Comparison of ENCODE assay signal across 8 mouse cellular contexts in genomic region chr11:83441235-83441634, GRCm38 (mm10). TPM values are rescaled to one million over a fixed set of nuclear protein-coding genes. Genes with fewer than 3 reads are reported as not detected.
A peak's percentile ranks its signal among the peaks of the same experiment; 100 is the strongest.
DNase-seq lines count a peak whose midpoint lies in the region; ATAC-seq lines count a peak whose summit lies in the region.

No protein-coding gene starts in this region.

- H3K36me3 ChIP-seq in heart, embryonic 12.5 days = no peaks in the 10 kb centered on the region
- H3K36me3 ChIP-seq in limb, embryonic 13.5 days = no peaks in the 10 kb centered on the region

- ATAC-seq in heart, embryonic 12.5 days (ENCODE audit: insufficient number of reproducible peaks, low FRiP score) = no peak
- ATAC-seq in limb, embryonic 13.5 days (ENCODE audit: low FRiP score, low read depth) = no peak

- 34% methylated on average over 7 of the region's 7 CpGs for WGBS in heart, embryonic 12.5 days
- 55% methylated on average over 7 of the region's 7 CpGs for WGBS in limb, embryonic 13.5 days

- H3K4me3 ChIP-seq in heart, embryonic 12.5 days = peak overlapping the region; percentile 77
- 0 out of 2 replicates have a peak overlapping the region, but pooled peaks have one; percentile 55 for H3K4me3 ChIP-seq in limb, embryonic 13.5 days

- H3K4me2 ChIP-seq in heart, embryonic 12.5 days = peak overlapping the region; percentile 99
- peak overlapping the region; percentile 89 for H3K4me2 ChIP-seq in limb, embryonic 13.5 days (replicated peaks)

- peak; percentile 38 for DNase-seq in gastrocnemius, adult 18-20 months (ENCODE audit: low spot score)
- no peak for DNase-seq in gastrocnemius, adult 8-10 months (ENCODE audit: low spot score in 2 of 2)
- DNase-seq in adrenal gland, postnatal 25 days = peak; percentile 59
- DNase-seq in spleen, adult 12 weeks (ENCODE audit: low spot score) = no peak
- DNase-seq in natural killer cell, adult 2 months (ENCODE audit: low spot score in 2 of 2) = no peak
- DNase-seq in yolk sac, embryonic 10.5 days (ENCODE audit: low spot score) = no peak

- H3K4me1 ChIP-seq in heart, embryonic 12.5 days (replicated peaks) = peaks cover 44% of the 10 kb centered on the region
- H3K4me1 ChIP-seq in limb, embryonic 13.5 days = peaks cover 12% of the 10 kb centered on the region; the same call in 1 of the 2 replicates

- peak overlapping the region; percentile 46 for H3K27ac ChIP-seq in heart, embryonic 12.5 days (ENCODE audit: poor library complexity, severe bottlenecking)
- H3K27ac ChIP-seq in limb, embryonic 13.5 days = no peak overlapping the region

- H3K9me3 ChIP-seq in heart, embryonic 12.5 days (replicated peaks) = no peaks in the 10 kb centered on the region
- no peaks in the 10 kb centered on the region for H3K9me3 ChIP-seq in limb, embryonic 13.5 days

- H3K9ac ChIP-seq in heart, embryonic 12.5 days = peak overlapping the region; percentile 76
- H3K9ac ChIP-seq in limb, embryonic 13.5 days = no peak overlapping the region

- H3K27me3 ChIP-seq in heart, embryonic 12.5 days (replicated peaks) = peaks cover 34% of the 10 kb centered on the region
- H3K27me3 ChIP-seq in limb, embryonic 13.5 days = peaks cover 56% of the 10 kb centered on the region

RNA-seq across cellular contexts. Expression of gene 1700020L24Rik, which starts 3.8 kb away (rescaled TPM):
- not detected for total RNA-seq in gastrocnemius, adult 18-20 months (2021)
- total RNA-seq in gastrocnemius, adult 8-10 months (2022) = not detected
- 0.43 TPM in 1 of 2 replicates, not detected in the other for total RNA-seq in adrenal gland, postnatal 25 days (2021)
- 1.4 and 1.6 TPM in 2 replicates for polyA plus RNA-seq in heart, embryonic 12.5 days (2016; fragmentation: Nextera tagmentation; extraction: Ambion mirVana)
- polyA plus RNA-seq in limb, embryonic 13.5 days (2015; fragmentation: Nextera tagmentation; extraction: Ambion mirVana) = 0.56 TPM in 1 of 2 replicates, not detected in the other

RNA-seq across cellular contexts. Expression of gene Gas2l2, which starts 12.0 kb away (rescaled TPM):
- not detected for total RNA-seq in gastrocnemius, adult 18-20 months (2021)
- not detected for total RNA-seq in gastrocnemius, adult 8-10 months (2022)
- total RNA-seq in adrenal gland, postnatal 25 days (2021) = not detected in 2 replicates
- 0.32 TPM in 1 of 2 replicates, not detected in the other for polyA plus RNA-seq in heart, embryonic 12.5 days (2016; fragmentation: Nextera tagmentation; extraction: Ambion mirVana)
- not detected in 2 replicates for polyA plus RNA-seq in limb, embryonic 13.5 days (2015; fragmentation: Nextera tagmentation; extraction: Ambion mirVana)

RNA-seq across cellular contexts. Expression of gene Mmp28, which starts 21.6 kb away (rescaled TPM):
- 1 to 10 TPM; 1.4 TPM for total RNA-seq in gastrocnemius, adult 18-20 months (2021)
- 1 to 10 TPM; 1.7 to 2.6 (median 2.1) TPM for total RNA-seq in gastrocnemius, adult 8-10 months (2022)
- 6.7 and 8.0 TPM in 2 replicates for total RNA-seq in adrenal gland, postnatal 25 days (2021)
- 3.4 and 3.5 TPM in 2 replicates for polyA plus RNA-seq in heart, embryonic 12.5 days (2016; fragmentation: Nextera tagmentation; extraction: Ambion mirVana)
- polyA plus RNA-seq in limb, embryonic 13.5 days (2015; fragmentation: Nextera tagmentation; extraction: Ambion mirVana) = 3.0 and 4.5 TPM in 2 replicates

RNA-seq across cellular contexts. Expression of gene Taf15, which starts 31.7 kb away (rescaled TPM):
- 10 to 100 TPM; 18.6 to 21.3 TPM for total RNA-seq in gastrocnemius, adult 18-20 months (2021)
- 10 to 100 TPM; 17.5 to 28.4 (median 22.8) TPM for total RNA-seq in gastrocnemius, adult 8-10 months (2022)
- 72.8 and 73.5 TPM in 2 replicates for total RNA-seq in adrenal gland, postnatal 25 days (2021)
- 12.1 and 12.9 TPM in 2 replicates for polyA plus RNA-seq in heart, embryonic 12.5 days (2016; fragmentation: Nextera tagmentation; extraction: Ambion mirVana)
- 16.9 and 19.3 TPM in 2 replicates for polyA plus RNA-seq in limb, embryonic 13.5 days (2015; fragmentation: Nextera tagmentation; extraction: Ambion mirVana)

RNA-seq across cellular contexts. Expression of gene Rasl10b, which starts 32.3 kb away (rescaled TPM):
- total RNA-seq in gastrocnemius, adult 18-20 months (2021) = under 1 TPM; 0.48 to 0.90 TPM
- under 1 TPM; 0.19 to 0.63 (median 0.49) TPM for total RNA-seq in gastrocnemius, adult 8-10 months (2022)
- 9.8 and 12.7 TPM in 2 replicates for total RNA-seq in adrenal gland, postnatal 25 days (2021)
- 13.4 and 13.6 TPM in 2 replicates for polyA plus RNA-seq in heart, embryonic 12.5 days (2016; fragmentation: Nextera tagmentation; extraction: Ambion mirVana)
- 3.7 and 4.1 TPM in 2 replicates for polyA plus RNA-seq in limb, embryonic 13.5 days (2015; fragmentation: Nextera tagmentation; extraction: Ambion mirVana)

Comparison
In these comparisons a context has a peak if more than half of its experiments do, and no peak if none do; other contexts are left out.
1. DNase-seq: peak in gastrocnemius, adult 18-20 months (single experiment) and adrenal gland, postnatal 25 days (single experiment); none in gastrocnemius, adult 8-10 months (0 of 2), spleen, adult 12 weeks (single experiment), natural killer cell, adult 2 months (0 of 2) and yolk sac, embryonic 10.5 days (single experiment).